Mouse (Mus musculus): ENCODE measurements around the gene Fbxw22. TPM values are rescaled to one million over a fixed set of nuclear protein-coding genes. Genes with fewer than 3 reads are reported as not detected.
"Not testable (repeated sequence)": the region's sequence is repeated elsewhere in the genome, so short reads cannot be mapped to it uniquely, and the experiment has no call there.

The Fbxw22 gene
- not detected for polyA plus RNA-seq (2021)

DNA sequence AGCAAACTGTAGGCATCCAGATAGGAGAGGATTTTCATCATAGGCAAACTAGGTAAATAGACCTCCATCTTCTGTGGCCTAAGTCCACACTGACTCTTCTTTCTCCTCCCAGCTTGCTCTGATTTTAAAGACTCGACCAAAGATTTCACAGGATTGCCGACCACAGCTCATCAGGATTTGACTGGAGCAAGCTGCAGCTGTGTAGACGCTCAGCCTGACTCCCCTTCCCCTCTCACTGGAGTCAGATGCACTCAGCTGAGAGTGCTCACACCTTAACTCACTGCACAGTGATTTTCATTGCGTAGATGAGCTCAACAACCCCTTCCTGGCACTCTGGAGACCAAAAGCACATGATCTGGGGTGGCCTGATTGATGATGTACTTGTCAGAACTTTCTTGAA lies at the start of gene Fbxw22:
Gene Fbxw22 (minus strand): TSS at position 101 of the 400 bp plus-strand sequence.
- CTCF ChIA-PET; in situ Hi-C loops (cut with MboI; ENCODE audit: low pct_unique_long_range_greater_than_20kb); H3K27me3 ChIP-seq; ATAC-seq; DNase-seq (ENCODE audit: low read depth, low spot score); POLR2A ChIA-PET: not testable (repeated sequence)

DNA sequence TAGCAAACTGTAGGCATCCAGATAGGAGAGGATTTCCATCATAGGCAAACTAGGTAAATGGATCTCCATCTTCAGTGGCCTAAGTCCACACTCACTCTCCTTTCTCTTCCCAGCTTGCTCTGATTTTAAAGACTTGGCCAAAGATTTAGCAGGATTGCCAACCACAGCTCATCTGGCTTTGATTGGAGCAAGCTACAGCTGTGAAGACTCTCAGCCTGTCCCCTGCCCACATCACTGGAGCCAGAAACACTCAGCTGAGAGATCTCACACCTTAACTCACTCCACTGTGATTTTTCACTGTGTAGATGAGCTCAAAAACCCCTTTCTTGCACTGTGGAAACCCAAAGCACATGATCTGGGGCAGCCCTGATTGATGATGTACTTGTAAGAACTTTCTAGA lies 44.9 kb upstream of the Fbxw22 start, which contains the start of gene Fbxw16:
Gene Fbxw16 (minus strand): TSS at position 101 of the 400 bp plus-strand sequence.
- ChIA-PET CTCF (no interaction called here), POLR2A (no interaction called here)
- in situ Hi-C loops (cut with MboI; ENCODE audit: low pct_unique_long_range_greater_than_20kb) = no loop called here
- H3K27me3 ChIP-seq = no peaks in the 10 kb centered on the region
- ATAC-seq = no peak
- DNase-seq (ENCODE audit: low read depth, low spot score) = no peak
- no peak for TF ChIP-seq CTCF (IDR thresholded peaks at IDR 0.05)

DNA sequence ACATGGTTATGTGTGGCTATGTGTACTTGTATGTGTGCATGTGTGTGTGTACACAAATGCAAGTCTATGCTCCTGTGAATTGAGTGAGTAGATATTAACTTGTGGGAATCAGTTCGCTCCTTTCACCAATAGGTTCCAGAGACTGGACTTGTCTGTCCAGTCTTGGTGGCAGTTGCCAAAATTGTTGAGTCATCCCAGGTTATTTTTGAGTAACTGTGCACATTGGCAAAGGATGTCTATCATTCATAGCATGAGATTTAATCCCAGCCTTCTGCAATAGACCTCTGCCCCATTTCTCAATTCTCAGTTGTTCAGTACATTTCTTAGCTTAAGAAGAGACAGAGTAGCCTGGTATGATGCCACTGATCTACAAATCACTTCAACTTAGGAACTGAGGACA lies 28.9 kb upstream of the Fbxw22 start:
- ChIA-PET CTCF (no interaction called here), POLR2A (no interaction called here)
- no peak for TF ChIP-seq CTCF (IDR thresholded peaks at IDR 0.05)
- in situ Hi-C loops (cut with MboI; ENCODE audit: low pct_unique_long_range_greater_than_20kb) = no loop called here
- ATAC-seq = no peak
- DNase-seq (ENCODE audit: low read depth, low spot score) = no peak
- no peaks in the 10 kb centered on the region for H3K27me3 ChIP-seq

DNA sequence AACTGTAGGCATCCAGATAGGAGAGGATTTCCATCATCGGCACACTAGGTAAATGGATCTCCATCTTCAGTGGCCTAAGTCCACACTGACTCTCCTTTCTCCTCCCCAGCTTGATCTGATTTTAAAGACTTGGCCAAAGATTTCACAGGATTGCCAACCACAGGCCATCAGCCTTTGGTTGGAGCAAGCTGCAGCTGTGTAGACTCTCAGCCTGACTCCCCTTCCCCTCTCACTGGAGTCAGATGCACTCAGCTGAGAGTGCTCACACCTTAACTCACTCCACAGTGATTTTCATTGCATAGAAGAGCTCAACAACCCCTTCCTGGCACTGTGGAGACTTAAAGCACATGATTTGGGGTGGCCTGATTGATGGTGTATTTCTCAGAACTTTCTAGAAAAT lies 64.5 kb downstream of the Fbxw22 start, which contains the start of gene Fbxw28:
Gene Fbxw28 (minus strand): TSS at position 101 of the 400 bp plus-strand sequence.
- ATAC-seq; in situ Hi-C loops (cut with MboI; ENCODE audit: low pct_unique_long_range_greater_than_20kb); POLR2A ChIA-PET; DNase-seq (ENCODE audit: low read depth, low spot score); CTCF ChIA-PET; H3K27me3 ChIP-seq: not testable (repeated sequence)

Other genes with a start within 250 kb of the Fbxw22 start
- not detected for gene Fbxw21, start 242.3 kb downstream of the Fbxw22 start, polyA plus RNA-seq (2021)
- not detected for gene Fbxw13, start 208.3 kb downstream of the Fbxw22 start, polyA plus RNA-seq (2021)
- gene Fbxw20, start 169.5 kb downstream of the Fbxw22 start, polyA plus RNA-seq (2021) = not detected
- gene Fbxw14, start 116.6 kb downstream of the Fbxw22 start, polyA plus RNA-seq (2021) = not detected
- not detected for gene Fbxw28, start 64.6 kb downstream of the Fbxw22 start, polyA plus RNA-seq (2021)
- gene Fbxw16, start 44.8 kb upstream of the Fbxw22 start, polyA plus RNA-seq (2021) = not detected
- not detected for gene Fbxw19, start 91.6 kb upstream of the Fbxw22 start, polyA plus RNA-seq (2021)
- gene Fbxw15, start 164.0 kb upstream of the Fbxw22 start, polyA plus RNA-seq (2021) = not detected
- not detected for gene Fbxw24, start 221.8 kb upstream of the Fbxw22 start, polyA plus RNA-seq (2021)